Mouse (Mus musculus) cortical plate, adult 2 months (tissue): ENCODE measurements around the gene Utp14b.

Source experiments
- CTCF ChIP-seq: fragments of 200-500 bp; IDR thresholded peaks from 2 replicates; pipeline ENCODE4 v1.5.1; 2011; ENCODE audit warnings: mild to moderate bottlenecking, control low read depth, low read length; ENCODE audit not compliant: insufficient read depth; ENCODE audit errors: extremely low read depth
- POLR2A ChIP-seq: fragments of 200-500 bp; IDR thresholded peaks from 2 replicates; pipeline ENCODE4 v1.6.1; 2011; ENCODE audit warnings: mild to moderate bottlenecking, low read length, control low read depth; ENCODE audit not compliant: insufficient read depth; ENCODE audit errors: extremely low read depth

- TF ChIP-seq POLR2A: no peak
- TF ChIP-seq CTCF: no peak
Observed at GRCm38 (mm10) chr1:78634486-78634885, 23.4 kb upstream of the Utp14b start.
